Mouse (Mus musculus) cerebellum, adult 8-10 months (tissue): ENCODE measurements at regions not wholly inside any gene's neighbourhood (a gene's known extent, or its start where the extent isn't known, plus 50 kb on each side); places are given as distances from the start of the nearest gene placed in this dataset.
A peak's percentile ranks its signal among the peaks of the same experiment; 100 is the strongest.

ENCODE experiments used
- DNase-seq: peaks from one replicate; pipeline ENCODE4 v3.0.0; 2022

GRCm38 (mm10) chr4:153542631-153543031 is 60.0 kb upstream of the Ajap1 start:
- no peak for DNase-seq

- DNase-seq, result no peak
Measured at GRCm38 (mm10) chr4:153543900-153544648, 61.5 kb upstream of the Ajap1 start.

DNA sequence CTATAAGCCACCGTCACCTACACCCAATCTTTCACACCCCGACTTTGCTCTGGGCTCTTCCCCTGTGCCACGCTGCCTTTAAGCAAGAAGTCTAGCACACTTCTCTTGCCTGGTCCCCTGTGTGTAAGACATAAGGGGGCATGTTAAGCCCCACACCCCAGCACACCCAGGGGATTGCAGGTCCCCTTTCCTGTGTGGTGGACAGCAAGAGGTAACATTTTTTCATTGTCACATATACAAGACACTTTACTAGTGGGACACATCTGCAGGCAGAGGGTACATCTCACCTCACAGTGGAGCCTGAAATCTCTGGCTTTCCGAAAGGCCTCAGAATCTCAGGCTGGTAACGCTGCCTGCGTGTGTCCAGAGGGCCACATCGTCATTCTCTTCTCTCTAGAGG is 64.1 kb upstream of the Ajap1 start:
- DNase-seq, result no peak

DNA sequence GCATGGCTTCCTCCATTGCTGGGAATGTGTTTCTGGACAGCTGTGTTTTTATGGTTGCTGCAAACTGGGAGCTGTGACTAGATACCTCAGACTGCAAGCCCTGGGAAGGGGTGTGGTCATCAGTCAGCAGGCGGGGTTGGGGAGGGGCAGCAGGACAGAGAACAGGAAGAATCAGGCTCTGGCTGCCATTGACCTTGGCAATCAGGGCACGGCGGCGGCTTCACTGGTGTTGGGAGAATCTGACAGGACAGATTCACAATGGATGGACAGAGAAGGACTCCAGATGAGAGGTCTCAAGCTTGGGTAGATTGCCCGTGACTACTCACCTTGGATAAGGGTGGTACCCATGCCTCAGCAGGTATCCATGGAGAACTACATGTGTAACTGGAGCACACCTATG is 64.5 kb upstream of the Ajap1 start:
- no peak for DNase-seq

GRCm38 (mm10) chr4:153547871-153548270 is 65.3 kb upstream of the Ajap1 start:
- no peak for DNase-seq

DNA sequence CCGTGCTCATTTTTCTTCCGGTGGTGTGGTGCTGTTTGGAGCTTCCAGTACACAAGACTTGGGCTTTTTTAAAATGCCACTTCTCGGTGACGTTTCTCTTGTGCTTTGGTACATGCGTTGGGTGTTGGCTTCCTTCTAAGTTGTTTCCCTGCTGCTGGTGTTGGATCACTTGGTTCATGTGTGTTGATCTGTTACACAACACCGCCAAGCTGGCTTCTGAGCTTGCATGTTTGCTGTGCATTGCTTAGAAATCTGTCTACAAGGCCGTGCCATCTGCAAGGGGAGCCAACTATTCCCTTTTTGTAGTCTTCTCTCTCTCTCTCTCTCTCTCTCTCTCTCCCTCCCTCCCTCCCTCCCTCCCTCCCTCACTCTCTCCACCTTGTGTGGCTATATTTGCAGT is 68.7 kb upstream of the Ajap1 start:
- no peak for DNase-seq

- no peak for DNase-seq
Measured at GRCm38 (mm10) chr4:153552483-153552882, 69.9 kb upstream of the Ajap1 start.

GRCm38 (mm10) chr4:153557812-153558608 is 75.4 kb upstream of the Ajap1 start:
- no peak for DNase-seq

DNA sequence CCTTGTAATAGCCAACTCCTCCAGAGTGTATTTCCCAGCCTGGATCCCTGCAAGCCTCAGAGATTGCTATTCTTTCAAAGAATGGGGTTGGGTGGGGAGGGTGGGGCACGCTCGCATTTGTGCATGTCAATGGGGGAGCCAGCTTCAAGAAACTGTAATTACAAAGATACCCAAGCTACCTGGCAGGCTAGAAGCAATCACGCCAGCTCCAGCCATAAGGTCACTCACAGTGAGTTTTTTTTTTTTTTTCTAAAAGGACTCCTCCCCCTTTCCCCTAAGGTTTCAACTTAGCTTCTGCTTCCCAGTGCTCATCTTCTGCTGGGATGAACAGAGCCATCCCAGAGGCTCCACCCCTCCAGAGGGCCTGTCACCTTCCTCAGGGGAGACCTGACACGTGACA is 77.0 kb upstream of the Ajap1 start:
- no peak for DNase-seq

GRCm38 (mm10) chr4:153560193-153560592 is 77.6 kb upstream of the Ajap1 start:
- DNase-seq, result no peak

GRCm38 (mm10) chr4:153560956-153561355 is 78.3 kb upstream of the Ajap1 start:
- no peak for DNase-seq

DNA sequence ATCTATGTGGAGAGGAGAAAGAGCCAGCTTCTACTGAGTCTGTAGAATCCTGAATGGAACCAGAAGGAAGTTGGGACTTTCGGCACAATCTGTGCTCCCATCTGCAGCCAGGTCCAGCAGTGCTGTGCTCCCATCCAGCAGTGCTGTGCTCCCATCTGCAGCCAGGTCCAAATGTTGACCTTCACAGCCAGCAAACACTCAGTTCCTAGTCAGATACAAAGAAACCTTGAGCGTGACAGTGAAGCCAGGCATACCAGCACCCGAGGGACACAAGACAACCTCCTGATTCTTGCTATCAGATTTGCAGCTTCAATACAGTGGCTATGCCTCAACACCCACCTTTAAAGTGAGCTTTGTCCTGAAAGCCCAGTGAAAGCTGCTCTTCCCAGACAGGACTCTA is 79.4 kb upstream of the Ajap1 start:
- DNase-seq, result no peak

- no peak for DNase-seq
Measured at GRCm38 (mm10) chr4:153567329-153567973, 84.8 kb upstream of the Ajap1 start.

DNA sequence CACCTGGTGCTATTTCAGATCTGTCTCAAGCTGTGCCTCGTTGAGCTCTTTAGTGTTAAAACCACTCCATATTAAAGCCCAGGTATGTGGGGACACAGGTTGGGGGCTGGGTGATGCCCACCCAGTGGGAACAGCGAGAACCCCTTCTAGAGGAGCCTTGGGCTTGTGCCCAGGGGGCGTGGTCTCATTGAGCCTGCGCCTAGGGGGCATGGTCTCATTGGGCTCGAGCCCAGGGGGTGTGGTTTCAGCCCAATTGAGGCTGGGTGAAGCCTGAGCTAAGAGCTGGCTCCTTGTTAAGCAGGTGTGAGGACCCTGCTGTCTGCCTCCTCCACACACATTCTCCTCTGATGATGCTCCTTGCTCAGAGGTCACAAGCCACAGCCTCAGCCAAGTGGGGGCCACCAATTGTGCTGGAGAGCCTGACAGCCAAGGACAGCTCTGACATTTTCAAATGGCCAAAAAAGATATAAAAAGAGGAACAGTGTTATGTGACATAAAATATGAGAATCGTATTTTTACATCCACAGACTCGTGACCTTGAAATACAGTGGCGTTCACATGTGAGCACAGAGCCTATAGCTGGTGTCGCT is 90.7 kb upstream of the Ajap1 start:
- DNase-seq, result no peak

DNA sequence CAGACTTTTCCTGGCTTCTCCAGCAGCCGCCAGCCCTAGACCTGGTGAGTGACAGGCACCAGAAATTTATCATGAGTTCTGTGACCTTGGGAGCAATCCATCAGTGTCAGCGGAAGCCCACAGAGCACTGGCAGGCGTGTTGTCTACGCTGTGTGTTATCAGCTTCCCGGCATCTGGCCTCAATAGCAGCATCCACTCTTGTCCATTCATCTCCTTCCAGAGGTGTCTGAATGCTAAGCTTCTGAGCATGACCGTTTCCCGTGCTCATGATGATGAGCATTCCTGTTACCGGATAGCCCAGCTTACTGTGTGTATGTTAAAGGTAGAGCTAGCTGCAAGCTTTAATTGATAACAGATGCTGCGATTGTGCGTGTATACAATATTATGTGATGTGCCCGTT is 110.7 kb upstream of the Ajap1 start:
- DNase-seq, result no peak

DNA sequence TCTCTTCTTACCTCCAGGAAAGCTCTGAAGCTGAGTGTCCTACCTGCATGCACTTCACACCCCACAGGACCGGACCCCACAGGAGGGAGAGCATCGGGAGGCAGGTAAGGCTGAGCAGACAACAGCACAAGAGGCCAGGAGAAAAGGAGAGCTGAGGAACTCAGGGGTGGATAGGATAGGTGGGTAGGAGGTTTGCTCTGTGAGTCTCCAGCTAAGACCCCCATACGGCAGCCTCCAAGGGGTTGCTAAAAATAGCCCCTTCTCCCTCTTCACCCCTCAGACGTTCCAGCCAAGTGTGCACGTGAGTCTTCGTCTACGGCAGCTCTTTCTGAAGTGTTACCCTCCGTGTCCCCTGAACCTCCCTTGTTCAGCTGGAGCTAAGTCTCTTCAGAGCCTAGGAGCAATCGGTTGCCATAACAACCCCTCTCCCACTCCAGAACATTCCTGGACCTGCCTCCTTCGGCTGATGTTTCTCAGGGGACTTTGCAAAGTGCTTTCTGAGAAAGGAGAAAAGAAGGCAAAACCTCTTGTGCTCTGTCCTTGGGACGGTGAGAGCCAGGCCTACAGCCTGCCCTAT is 117.3 kb upstream of the Ajap1 start:
- DNase-seq, result no peak

DNA sequence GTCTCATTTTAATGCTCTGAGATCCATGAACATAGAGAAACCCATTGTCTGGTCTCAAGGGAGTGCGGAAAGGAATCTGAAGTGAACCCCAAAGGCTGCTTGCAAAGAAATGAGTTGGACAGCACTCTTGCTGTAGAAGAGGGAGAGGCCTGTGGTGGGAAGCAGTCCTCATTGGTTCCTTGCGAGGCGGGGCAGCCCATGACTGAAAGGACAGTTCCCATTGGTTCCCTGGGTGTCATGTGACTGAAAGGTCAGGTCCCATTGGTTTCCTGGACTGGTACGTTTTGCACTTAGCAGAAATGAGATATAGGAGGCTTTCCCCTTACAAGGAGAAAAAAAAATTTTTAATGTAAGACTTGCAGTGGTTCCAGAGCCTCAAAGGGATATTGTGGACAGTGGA is 119.9 kb upstream of the Ajap1 start:
- no peak for DNase-seq

GRCm38 (mm10) chr4:153603056-153603840 is 120.6 kb upstream of the Ajap1 start:
- DNase-seq, result no peak

DNA sequence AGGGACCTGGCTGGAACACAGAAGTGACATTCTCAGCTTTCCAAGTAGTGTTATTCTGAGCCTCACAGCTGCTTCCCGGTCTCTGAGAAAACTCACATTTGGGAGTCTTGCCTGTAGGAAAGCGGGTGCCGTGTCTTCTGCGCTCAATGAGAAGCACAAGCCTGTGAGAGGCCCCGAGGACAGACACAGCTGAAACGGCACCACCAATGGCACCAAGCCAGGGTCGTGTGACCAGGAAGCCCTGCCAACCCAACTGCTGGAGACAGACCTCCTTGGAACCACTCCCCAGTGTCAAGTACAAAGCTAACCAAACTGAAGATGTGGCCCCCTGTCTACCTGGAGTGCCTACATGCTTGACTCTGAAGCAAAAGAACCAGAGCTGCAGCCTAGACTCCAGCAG is 121.3 kb upstream of the Ajap1 start:
- DNase-seq, result peak; percentile 8

DNA sequence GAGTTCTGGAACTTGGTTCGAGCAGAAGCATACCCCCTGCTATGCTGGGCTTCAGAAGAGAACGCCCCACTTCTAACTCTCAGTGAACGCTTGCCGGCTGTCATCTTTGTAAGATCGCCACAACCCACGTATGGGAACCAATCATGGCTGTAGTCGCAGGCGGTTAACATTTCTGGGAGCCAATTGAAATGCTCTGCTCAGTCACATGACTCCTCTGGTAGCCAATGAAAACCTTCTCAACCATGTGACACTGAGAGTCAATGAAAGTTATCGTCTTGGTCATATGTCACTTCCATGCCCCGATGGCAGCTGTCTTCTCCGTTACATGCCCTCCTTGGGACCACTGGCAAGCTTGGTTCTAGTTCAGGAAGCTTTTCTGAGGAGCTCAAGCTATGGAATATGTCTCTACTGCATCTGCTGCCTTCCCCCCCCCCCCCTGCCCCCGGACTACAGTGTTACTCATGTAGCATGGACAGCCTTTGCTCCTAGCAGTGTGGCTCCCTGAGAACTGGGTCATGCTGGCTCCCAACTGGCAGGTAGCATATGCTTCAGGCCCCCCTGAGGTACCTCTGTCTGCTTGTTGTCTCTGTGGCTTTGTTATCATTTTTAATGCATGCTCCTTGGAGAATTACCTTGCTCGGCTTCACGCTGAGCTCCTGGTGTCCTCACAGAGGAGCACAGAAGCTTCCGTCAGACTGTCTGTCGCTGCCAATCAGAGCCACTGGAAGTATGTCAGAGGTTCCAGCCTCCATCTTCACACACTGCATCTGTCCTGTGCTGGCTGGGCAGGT is 122.3 kb upstream of the Ajap1 start:
- peak; percentile 22 for DNase-seq

DNA sequence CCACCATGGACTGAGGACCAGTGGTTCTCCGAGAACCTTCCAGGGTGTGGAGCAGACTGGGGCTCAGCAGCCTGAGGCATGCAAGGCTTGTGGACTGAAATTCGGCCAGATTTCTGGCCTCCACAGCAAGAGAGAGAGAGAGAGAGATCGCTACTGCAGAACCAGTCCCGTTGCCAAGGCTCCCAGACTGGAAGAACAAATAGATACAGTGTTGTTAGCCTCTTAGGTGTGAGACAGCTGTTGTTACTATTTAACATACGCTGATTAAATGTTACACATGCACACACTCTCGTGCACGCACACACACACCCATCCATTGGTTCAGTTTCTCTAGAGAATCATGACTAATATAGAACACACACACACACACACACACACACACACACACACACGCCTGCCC is 133.4 kb upstream of the Ajap1 start:
- no peak for DNase-seq

DNA sequence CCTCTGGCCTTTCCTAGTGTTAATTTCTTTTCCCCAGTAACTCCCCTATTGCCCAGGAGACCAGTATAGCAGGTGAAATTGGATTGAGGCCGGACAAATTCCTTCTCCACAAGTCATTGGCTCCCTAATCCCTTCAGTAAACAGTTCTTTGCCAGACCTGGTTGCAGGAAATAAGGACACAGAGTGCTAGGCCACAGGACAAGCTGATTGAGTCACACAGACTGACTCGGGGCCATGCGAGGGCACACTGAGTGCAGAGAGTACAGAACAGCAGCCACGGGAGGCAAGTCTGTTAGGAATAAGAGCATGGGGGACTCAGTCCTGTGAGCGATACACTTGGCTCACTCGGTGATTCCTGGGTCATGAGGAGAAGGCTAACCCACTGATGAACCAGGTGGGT is 134.3 kb upstream of the Ajap1 start:
- DNase-seq, result no peak
